Mouse (Mus musculus) kidney, postnatal 36 days (tissue): Measurements from ENCODE around the gene Kcnj12.

Experiments used
- DNase-seq, 2 experiments: peaks; one replicate each; pipeline ENCODE4 v3.0.0; 2021 to 2022; ENCODE audit warnings: mixed read lengths in 2 of 2

The Kcnj12 gene

DNA sequence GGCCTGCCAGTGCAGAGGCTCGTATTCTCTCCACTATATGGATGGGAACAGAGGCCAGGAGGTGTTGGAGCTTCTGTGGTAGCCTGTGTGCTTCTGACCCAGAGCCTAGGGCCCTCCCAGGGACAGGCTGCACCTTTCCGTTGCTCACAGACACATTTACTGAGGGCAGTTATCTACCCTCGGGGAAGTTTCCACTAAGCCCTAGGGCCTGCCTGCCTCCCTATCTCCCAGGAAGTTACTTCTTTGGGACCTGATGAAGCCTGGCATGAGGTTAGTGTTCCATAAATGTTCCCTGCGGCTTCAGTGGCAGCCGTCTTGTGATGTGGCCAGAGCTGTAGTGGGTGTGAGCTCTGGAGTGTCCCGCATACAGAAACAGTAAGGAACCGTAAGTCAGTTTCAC, 3.2 kb downstream of the Kcnj12 start:
- DNase-seq, result no peak

DNA sequence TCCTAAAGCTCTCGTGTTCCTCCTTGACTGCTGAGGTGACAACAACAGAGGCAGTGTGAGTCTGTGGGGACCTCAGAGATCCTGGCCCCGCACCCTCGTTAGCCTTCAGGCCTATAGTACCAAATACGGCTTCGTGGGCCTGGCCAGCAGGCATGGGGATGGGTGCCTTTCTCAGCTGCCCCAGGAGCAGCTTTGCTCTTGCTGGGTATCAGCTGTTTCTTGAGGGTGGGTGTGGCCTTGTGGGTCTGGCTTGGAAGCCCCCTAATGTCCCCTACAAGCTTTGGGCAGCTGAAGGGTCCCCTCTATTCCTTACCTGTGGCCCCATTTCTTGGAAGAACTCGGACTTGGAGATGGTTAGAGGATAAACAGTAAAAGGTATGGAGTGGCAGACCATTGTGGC, 4.0 kb downstream of the Kcnj12 start:
- no peak for DNase-seq

DNA sequence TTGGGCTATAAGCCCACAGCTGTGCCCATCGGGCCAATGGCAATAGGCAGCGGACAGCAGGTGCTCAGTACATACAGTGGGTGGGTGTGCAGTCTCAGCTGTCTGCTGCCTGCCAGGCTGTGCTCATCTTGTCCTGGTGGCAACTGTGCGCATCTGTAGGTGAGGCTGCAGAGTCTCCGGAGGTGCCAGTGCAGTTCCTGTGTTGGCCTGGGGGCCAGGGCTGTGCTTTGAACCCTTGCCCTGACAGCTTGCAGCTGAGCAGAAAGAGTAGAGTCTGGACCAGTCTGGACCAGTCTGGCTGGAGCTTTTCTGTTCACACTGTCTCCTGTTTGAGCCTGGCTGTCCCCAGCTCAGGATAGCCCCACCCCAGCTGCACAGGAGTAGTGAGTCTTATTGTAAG, 4.8 kb downstream of the Kcnj12 start:
- DNase-seq, result no peak

DNA sequence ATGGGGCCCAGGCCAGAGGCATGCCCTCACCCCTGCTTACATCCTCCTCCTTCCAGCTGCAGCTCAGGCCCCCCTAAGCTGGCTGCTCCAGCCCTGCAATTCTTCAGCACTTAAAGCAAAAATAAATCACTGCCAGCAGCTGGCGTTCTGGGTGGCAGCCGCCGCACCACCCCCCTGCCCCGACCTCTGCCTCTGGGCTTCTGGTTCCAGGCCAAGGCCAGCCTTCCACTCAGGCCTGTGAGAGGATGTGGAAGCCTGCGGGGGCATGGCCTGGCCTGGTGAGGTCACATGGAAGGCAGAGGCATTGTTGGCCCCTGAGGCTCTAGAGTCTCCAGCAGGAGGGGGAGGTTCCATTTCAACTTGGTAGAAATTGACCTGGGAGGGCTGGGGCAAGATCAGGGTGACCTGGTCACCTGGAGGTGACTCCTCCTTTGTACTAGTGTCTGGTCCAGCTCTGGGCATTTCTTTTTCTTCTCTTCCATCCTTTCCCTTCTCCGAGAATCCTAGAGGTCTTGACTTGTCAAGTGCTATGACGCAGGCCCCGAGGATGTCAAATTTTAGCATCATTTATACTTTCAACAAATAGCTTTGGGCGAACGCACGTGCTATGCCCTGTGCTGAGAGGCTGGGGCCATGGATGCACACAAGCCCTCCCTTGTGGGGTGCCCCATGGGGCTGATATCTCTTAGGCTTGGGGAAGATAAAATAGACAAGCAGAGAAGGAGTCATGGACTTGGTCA, 6.0 kb downstream of the Kcnj12 start:
- peak; percentile 67 to 72 for DNase-seq

DNA sequence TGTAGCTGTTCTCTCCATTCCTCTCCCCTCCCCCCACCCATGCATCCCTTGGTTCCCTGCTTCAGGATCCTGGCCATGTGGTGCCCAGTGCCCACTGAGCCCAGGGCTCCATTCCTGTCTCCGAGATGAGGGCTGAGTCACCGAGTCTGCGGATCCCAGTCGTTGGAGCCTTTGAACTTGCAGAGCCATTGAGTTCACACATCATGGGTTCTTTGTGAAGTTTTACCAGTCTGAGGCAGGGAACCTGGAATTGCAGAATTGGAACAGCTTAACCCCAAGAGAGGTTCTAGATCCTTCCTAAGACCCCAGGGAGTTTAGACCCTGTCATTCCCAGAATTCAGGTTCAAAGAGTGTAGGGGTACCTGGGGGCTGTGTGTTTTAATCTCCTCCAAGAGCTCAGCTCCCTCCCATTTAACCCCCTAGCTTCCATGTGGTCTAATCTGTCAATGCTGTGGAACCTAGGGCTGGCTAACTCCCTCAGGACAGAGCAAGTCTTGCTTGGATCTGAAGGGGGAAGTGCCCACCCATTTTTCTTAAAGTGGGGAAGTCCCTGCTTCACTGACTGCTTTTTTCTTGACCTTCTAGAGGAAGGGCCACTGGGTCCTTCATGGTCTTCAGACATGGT, 6.9 kb downstream of the Kcnj12 start:
- DNase-seq, result no peak

DNA sequence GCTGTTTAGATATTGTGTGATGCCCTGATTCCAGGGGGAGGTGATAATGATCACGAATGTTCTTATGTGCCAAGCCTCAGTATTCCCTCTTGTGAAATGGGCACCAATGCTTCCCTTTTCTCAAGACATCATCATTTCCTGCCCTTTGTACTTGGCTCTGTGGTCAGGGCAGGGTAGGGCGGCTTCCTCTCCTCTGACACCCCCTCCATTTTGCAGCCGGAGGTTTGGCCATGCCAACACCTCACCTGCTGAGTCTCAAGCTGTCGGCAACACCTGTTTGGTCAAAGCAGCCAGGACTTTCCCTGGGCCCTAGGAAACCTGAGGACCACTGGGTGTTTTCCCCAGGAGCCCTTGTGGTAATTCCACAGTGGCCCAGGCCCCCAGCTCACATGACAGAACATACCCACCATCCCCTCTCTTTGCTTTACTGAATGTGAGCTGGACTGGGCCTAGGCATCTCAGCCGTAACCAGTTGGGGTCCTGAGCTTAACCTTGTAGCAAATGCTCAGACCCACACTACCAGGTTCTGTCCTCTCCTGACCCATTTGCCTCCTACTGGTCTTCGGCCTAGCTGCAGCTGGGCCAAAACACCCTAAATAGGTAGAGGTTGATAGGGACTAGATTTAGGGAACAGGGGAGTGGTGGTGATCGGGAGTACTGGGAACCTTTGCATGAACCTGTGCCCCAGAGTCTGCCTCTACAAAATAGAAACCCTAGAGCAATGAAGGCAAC, 7.7 kb downstream of the Kcnj12 start:
- DNase-seq, result no peak

DNA sequence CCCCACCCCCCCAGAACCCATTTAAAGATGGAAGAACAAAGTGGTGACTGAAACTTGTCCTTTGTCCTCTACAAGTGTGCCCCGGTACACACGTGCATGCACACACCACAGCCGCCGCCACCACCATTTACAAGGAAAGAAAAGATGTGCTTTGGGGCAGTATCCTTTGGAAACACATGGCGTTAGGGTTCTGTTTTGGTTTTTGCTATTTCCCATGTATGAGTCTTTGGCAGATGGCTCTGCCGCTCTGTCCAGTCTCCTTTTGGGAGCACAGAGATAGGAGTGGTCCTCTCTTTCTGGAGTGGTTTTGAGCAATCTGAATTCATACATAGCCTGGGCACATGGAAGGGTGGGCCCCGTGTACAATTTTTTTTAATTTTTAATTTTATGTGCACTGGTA, 8.8 kb downstream of the Kcnj12 start:
- DNase-seq, result no peak

DNA sequence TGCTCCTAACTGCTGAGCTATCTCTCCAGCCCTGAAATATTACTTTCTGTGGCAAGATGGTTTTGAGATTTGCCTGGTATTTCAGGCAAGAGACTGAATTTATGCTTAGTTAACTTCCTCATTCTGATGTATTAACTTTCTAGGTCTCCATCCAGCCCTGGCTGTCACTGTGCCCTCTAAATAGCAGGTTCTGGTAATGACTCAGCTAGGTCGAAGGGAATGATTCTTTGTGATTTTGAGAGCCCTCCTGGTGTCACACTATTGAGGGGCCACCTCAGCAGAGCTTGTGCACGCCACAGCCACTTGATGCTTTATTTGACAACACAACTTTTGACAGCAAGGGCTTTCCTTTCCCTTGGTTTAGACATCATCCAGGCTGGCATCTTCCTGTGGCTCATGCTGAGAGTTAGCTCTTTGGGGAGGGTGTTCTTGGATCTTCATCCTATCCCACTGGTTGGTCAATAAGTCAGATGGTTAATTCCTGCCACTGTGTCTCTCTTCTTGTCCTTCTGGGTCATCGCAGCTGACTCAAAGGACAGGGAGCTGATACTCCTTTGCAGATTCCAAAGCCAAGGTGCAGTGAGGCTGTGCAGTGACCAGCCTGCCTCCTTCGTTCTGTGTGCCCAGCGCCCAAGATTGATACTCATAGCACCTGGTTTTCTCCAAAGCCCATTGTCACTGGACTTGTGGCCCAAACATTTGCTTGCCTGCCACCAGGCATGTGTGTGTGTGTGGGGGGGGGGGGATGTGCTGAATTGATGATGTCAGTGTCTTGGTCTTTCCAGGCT, 9.5 kb downstream of the Kcnj12 start:
- no peak for DNase-seq

DNA sequence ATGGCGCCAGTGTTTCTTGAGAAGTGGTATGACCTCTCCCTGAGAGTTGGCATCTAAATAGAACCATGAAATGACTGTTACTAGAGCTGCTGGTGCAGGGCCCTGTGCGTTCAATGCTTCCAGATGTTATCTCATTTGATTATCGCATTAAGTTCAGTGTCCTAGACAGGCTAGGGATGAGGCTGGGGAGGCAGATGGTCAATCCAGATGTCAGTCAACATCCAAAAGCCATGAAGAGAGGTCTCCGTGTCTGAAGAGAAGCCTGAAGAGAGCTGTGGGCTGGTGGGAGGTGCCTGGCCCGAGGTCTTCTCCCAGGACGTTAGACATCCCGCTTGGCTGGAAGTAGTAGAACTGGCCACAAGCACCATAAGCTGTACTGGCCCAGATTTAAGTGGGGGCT, 10.1 kb downstream of the Kcnj12 start:
- DNase-seq, result no peak

DNA sequence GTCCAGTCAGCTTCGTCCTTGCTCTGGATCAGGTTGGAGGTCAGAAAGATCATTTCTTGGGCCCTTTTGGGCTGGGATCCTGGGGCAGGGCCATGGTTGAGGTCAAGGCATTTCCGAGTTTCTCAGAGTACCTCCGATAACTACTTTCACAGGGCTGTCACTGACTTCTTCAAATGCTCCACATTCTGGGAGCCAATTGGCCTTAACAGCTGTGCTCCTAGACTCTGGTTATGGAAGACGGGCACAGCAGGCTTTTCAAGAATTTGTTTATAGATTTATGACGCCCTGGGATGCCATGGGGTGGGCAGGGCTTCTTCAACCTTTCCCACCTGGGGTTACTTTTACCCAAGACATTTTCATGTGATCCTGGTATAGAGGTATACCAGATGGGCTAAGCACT, 10.8 kb downstream of the Kcnj12 start:
- no peak for DNase-seq

DNA sequence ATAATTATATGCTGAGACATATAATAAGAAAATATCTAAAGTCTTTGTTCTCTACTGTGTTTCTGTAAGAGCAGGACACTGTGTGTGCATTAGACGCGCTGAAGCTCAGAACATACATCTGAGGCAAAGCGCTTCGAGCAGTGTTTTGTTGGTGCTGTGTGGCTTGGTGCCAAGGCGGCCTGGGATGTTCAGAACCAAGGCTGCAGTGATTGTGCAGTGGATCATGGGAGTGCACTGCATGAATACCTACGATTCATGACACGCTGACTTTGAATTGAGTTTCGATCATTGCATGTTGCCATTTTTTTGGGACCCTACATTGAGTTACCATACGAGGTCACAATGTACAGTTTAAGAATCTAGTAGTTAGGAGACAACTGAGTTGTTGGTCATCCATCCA, 14.3 kb downstream of the Kcnj12 start:
- no peak for DNase-seq

DNA sequence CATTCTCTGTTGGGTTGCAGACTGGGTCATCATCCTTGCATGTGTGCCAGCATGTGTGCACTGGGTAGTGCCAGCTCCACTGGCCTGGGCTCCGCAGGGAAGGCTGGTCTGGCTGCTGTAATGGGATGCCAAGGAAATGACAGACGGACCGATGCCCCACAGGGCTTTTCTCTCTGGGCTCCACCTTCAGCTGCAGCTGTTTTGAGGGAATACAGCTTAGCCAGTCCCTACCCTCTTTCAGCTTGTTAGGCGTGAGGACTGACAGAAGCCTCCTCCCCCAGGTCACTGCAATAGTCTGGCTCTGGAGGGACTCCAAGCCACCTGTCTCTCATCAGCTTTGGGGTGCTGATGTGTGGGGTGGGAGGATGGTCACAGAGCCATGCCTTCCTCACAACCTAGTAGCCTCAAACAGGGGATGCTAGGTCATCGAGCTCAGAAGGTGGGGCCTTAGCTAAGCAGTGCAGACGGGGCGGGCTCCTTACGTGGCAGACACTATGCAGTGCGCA, 16.0 kb downstream of the Kcnj12 start:
- DNase-seq, result no peak

DNA sequence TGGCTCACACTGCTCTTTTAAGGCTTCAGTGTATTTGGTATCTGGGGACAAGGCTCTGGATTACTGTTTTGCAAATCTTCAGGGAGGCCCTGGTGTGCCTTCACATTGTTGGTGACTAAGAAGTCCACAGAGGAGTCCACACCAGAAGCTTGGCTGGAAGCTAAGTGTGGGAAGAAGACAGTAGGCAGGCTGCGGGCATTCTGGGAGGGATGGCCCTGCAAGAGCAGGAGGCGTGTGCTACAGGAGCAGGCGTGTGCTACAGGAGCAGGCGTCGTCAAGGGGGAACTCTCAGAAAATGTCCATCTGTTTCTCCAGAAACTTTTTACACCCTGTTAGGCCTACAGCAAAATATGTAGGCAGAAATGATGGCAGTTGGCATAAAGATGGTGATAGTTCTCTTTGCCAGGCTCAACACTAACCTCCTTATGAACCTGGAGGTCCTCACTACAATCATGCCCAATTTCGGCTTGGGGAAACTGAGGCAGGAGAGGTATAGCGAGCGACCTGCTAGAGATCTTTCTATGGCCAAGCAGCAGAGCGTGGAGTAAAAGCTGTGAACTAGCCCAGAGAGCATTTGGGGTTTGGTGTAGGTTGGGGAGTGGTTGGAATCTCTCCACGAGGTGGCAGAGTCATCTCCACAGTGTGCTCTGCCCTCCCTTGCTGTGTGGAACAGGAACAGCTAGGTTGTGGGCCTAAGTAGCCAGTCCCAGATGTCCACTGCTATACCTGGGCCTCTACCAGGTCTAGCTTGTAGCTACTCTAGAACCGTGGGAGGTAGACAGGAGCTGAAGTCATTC, 18.7 kb downstream of the Kcnj12 start:
- DNase-seq, result no peak

DNA sequence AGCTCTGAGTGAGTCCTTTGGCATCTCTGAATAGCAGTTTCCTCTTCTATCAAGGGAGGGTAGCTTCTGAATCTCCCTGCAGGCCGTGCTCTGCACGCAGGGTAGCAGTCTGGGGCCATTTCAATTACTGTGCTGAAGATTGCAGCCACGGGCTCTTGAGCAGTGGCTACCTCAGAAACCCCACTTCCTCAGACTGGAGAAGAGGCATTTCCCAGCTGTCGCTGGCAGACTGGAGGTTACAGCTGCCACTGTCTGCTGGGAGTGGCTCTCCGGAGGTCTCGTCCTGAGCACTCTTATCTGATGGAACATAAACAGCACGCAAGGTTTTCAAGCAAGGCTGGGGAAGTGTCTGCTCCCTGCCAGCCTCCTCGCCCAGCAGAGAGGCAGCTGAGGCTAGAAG, 20.2 kb downstream of the Kcnj12 start:
- no peak for DNase-seq

DNA sequence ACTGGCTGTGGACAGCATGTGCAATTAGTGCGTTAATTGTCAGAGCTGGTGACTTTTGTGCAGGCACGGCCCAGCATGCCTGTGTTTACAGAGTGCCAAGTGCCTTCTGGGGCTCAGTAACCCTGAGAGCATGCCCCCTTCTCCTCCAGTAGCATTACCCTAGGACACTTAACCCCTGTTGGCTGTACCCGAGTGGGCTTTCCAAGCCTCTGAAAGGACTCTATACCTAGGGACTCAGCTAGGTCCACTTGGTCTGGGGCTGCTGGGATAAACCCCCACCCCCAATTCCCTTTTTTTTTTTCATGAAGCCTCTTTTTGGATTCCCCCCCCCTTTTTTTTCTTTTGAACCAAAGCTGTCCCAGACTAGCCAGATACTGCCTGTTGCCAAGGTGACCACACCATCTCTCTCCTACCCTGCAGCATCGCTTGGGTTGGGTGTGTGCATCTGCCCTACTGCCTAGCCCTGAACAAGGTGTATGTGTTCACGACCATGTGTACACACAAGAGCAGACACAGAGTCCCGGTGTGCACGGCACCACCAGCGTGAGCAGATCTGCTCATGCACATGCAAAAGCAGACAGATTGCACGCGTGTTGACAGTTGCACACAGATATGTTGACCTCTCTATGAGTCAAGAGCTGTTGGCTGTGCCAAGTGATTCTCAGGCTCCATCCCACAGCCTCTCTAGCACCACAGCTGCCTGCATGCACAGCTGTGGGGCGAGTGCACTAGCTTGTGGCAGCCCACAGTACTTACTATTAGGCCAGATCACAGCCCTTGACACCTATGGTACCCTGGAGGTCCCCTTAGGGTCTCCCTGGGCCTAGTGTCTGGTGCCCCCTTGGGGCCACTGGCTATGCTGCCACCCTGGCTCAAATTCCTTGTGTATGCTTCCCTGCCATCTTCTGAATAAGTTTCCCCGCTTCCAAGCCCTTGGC, 21.0 kb downstream of the Kcnj12 start:
- peak in 1 of 2 experiments; percentile 39 for DNase-seq

DNA sequence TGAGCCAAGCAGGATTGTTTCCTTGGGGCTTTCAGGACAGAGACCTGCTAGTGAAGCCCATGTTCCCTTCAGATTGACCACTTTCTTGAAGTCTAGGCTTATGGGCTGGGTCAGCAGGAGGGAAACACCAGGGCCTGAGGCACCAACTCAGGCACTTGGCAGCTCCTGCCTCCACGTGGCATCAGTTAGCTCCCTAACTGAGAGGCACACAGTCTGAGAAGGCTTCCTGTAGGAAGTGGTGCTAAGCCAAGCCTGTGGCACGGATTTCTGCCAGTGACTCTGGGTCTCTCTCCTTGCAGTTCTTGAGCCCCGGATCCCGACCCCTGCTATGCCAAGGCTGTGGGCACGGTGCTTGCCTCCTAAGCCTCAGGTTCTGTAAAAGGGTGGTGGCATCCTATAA, 22.4 kb downstream of the Kcnj12 start:
- no peak for DNase-seq

DNA sequence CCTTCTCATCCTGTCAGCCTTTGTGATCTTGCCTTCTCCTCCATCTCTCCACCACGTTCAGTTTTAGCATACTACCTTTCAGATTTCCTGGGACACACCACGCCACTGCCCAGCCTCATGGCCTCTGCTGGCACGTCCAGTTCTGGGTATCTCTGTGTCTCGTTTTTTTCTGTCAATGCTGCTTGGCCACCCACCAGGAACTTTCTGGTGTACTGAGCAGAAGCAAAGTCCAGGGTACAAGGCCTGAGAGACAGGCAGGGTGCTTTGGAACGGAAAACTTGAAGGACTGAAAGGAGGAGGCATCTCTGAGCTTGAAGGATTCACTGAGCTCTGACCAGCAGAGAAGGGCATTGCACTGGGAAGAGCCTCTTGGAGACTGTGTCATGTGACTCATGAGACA, 25.1 kb downstream of the Kcnj12 start:
- peak; percentile 69 to 74 for DNase-seq

DNA sequence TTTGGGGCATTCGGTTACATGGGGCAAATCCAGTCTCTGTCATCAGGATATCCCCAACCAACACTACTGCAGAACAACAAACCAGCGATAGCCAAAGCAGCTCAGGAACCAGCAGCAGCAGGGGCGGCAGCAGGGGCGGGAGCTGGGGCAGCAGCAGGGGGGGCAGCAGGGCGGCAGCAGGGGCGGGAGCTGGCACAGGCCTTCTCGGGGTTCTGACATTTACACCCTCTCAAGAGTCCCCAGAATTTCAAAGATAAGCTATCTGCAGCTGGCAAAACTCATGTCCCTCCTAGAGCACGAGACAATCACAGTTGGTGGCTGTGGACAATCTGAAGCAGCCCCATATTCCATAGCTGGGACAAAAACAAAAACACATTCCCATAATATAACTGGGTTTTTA, 28.8 kb downstream of the Kcnj12 start:
- no peak for DNase-seq

DNA sequence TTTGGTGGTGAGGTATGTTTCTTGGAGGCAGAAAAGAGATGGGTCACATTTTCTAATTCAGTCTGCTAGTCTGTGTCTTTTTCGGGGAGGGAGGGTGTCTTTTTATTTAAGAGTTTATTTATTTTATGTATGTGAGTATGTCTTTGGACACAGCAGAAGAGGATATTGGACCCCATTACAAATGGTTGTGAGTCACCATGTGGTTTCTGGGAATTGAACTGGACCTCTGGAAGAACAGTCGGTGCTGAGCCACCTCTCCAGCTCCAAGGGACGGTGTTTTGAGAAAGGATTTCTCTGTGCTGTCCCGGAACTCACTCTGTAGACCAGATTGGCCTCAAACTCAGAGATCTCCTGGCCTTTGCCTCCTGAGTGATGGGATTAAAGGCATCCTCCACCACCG, 34.5 kb downstream of the Kcnj12 start:
- no peak for DNase-seq

DNA sequence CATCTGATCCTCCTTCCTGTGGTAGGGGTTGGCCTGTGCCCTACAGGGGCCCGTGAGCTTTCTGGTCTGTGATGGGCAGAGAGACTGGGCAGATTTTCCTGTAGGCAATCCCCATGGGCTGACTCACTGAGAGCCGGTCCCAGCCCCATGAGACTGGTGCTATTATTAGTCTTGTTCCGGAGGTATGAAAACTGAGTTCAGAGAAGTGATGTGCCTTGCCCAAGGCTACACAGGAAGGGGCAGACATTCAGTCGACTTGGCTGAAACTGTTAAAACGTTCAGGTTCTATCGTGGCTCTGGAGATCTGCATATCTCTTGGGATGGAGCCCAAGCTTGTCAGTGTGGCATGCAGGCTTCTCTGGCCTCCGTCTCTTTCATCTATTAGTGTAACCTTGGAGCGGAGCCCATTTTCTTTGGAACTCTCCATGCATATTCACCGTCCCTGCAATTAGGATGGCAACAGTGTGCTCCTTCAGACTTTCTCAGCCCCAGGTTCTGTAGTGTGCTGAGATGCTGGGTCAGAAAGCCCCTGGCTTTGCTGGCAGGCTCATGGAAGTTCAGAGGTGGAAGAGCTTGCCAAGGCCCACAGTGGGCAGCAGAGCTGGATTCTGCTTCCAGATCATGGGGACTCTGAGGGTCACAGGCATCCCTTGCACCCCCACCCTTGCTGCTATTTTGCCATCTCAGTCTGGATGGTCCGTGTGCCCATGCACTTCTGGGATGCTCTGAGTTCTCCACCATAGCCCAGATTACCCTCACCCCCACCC, 37.5 kb downstream of the Kcnj12 start:
- DNase-seq, result no peak
